Mouse (Mus musculus) intestine, embryonic 16.5 days (tissue): ENCODE data around the gene Pear1. TPM values are rescaled to one million over a fixed set of nuclear protein-coding genes. Genes with fewer than 3 reads are reported as not detected.

Experiments
- ATAC-seq: fragments of 200-750 bp; cut with Nextera tagmentation; 2 replicates; pipeline ENCODE4 v1.8.0; 2017; ENCODE audit warnings: moderate TSS enrichment, moderate library complexity
- H3K27ac ChIP-seq: fragments of 300-500 bp; sonication (generic); 2 replicates; pipeline ENCODE4 v1.5.1; 2014; ENCODE audit warnings: mild to moderate bottlenecking, low read length
- H3K27me3 ChIP-seq: fragments of 300-500 bp; sonication (generic); replicated peaks from 2 replicates; pipeline ENCODE4 v1.6.1; 2014; ENCODE audit warnings: low read length, control low read depth, mixed read lengths; ENCODE audit not compliant: control insufficient read depth, insufficient read depth
- H3K36me3 ChIP-seq: fragments of 300-500 bp; sonication (generic); 2 replicates; pipeline ENCODE4 v1.6.1; 2014; ENCODE audit warnings: low read length, control low read depth; ENCODE audit not compliant: control insufficient read depth, insufficient read depth
- H3K4me1 ChIP-seq: fragments of 300-500 bp; sonication (generic); 2 replicates; pipeline ENCODE4 v1.6.1; 2014; ENCODE audit warnings: low read length, control low read depth, mixed read lengths; ENCODE audit not compliant: control insufficient read depth, insufficient read depth
- H3K4me2 ChIP-seq: fragments of 300-500 bp; sonication (generic); 2 replicates; pipeline ENCODE4 v1.6.1; 2014; ENCODE audit warnings: low read depth, low read length, control low read depth
- H3K4me3 ChIP-seq: fragments of 300-500 bp; sonication (generic); 2 replicates; pipeline ENCODE4 v1.5.1; 2014; ENCODE audit warnings: mild to moderate bottlenecking, low read length
- H3K9ac ChIP-seq: fragments of 300-500 bp; sonication (generic); 2 replicates; pipeline ENCODE4 v1.6.1; 2014; ENCODE audit warnings: low read depth, low read length
- H3K9me3 ChIP-seq: fragments of 300-500 bp; sonication (generic); 2 replicates; pipeline ENCODE4 v1.6.1; 2016; ENCODE audit warnings: low read length, control low read depth; ENCODE audit not compliant: control insufficient read depth
- WGBS: fragments of 180-500 bp; shearing (Covaris S2); extraction: QIAGEN DNeasy Blood & Tissue Kit; methylation state at CpG from one replicate; pipeline ENCODE4 v1.1.7; 2014; 5-methylcytosine and 5-hydroxymethylcytosine counted together
- polyA plus RNA-seq: library from polyadenylated mRNA; unstranded; fragments of >200 nt; fragmentation: Nextera tagmentation; extraction: Ambion mirVana; gene quantifications from 2 replicates; pipeline ENCODE4 v1.2.1, GENCODE M21; 2015

Pear1 gene
- polyA plus RNA-seq, 1 experiment from 2014 or later = 22.2 TPM

GRCm38 (mm10) chr3:87795336-87796277 lies 28.5 kb downstream of the Pear1 start:
- Histone ChIP-seq H3K4me2 (peak overlapping the region; percentile 55), H3K4me3 (peak overlapping the region; percentile 35), H3K27ac (no peak overlapping the region), H3K9ac (0 out of 2 replicates have a peak overlapping the region, but pooled peaks have one; percentile 25), H3K27me3 (peaks cover 78% of the 10 kb centered on the region), H3K36me3 (no peaks in the 10 kb centered on the region), H3K4me1 (peaks cover 20% of the 10 kb centered on the region), H3K9me3 (no peaks in the 10 kb centered on the region)
- WGBS = 14% methylated on average over 33 of the region's 33 CpGs
- peak; percentile 49 for ATAC-seq

- Histone ChIP-seq H3K27me3 (peaks cover 78% of the 10 kb centered on the region), H3K4me1 (peaks cover 21% of the 10 kb centered on the region), H3K4me2 (peak within 1 kb of the TSS; percentile 55), H3K36me3 (no peaks in the 10 kb centered on the region), H3K9ac (0 out of 2 replicates have a peak within 1 kb of the TSS, but pooled peaks have one; percentile 25), H3K27ac (no peak within 1 kb of the TSS), H3K9me3 (no peaks in the 10 kb centered on the region), H3K4me3 (peak within 1 kb of the TSS; percentile 35)
- peak; percentile 61 for ATAC-seq
- WGBS = under 1% methylated on average over 38 of the region's 47 CpGs
These were observed 29.2 kb downstream of the Pear1 start, which contains the start of gene Ntrk1 for GRCm38 (mm10) chr3:87794922-87795325. Ntrk1 (minus strand) TSS chr3:87795162.

- Histone ChIP-seq H3K4me1 (peaks cover 17% of the 10 kb centered on the region), H3K36me3 (no peaks in the 10 kb centered on the region), H3K9me3 (no peaks in the 10 kb centered on the region), H3K9ac (no peak overlapping the region), H3K4me2 (no peak overlapping the region), H3K27me3 (peaks cover 33% of the 10 kb centered on the region), H3K4me3 (no peak overlapping the region), H3K27ac (no peak overlapping the region)
- no peak for ATAC-seq
- WGBS = 44% methylated on average over 5 of the region's 5 CpGs
These were observed 34.3 kb downstream of the Pear1 start for GRCm38 (mm10) chr3:87789768-87790167.

GRCm38 (mm10) chr3:87789248-87789647 lies 34.9 kb downstream of the Pear1 start:
- Histone ChIP-seq H3K27me3 (peaks cover 28% of the 10 kb centered on the region), H3K9ac (no peak overlapping the region), H3K4me2 (no peak overlapping the region), H3K9me3 (no peaks in the 10 kb centered on the region), H3K36me3 (no peaks in the 10 kb centered on the region), H3K4me1 (peaks cover 14% of the 10 kb centered on the region), H3K4me3 (no peak overlapping the region), H3K27ac (no peak overlapping the region)
- no peak for ATAC-seq
- 53% methylated on average over 1 of the region's 1 CpGs for WGBS

- 38% methylated on average over 4 of the region's 6 CpGs for WGBS
- no peaks in the 10 kb centered on the region for H3K36me3 ChIP-seq
- no peak overlapping the region for H3K4me3 ChIP-seq
- H3K9ac ChIP-seq = no peak overlapping the region
- H3K9me3 ChIP-seq = no peaks in the 10 kb centered on the region
- H3K27me3 ChIP-seq = no peaks in the 10 kb centered on the region
- no peak overlapping the region for H3K4me2 ChIP-seq
- ATAC-seq = peak; percentile 31; the same call in 1 of the 2 replicates
- peaks cover 14% of the 10 kb centered on the region for H3K4me1 ChIP-seq
- no peak overlapping the region for H3K27ac ChIP-seq
These were observed 38.4 kb downstream of the Pear1 start for GRCm38 (mm10) chr3:87785626-87786214.

GRCm38 (mm10) chr3:87785156-87785555 lies 39.0 kb downstream of the Pear1 start:
- no peak overlapping the region for H3K4me2 ChIP-seq
- no peak overlapping the region for H3K9ac ChIP-seq
- no peak for ATAC-seq
- H3K4me1 ChIP-seq = peaks cover 14% of the 10 kb centered on the region
- H3K36me3 ChIP-seq = no peaks in the 10 kb centered on the region
- no peak overlapping the region for H3K4me3 ChIP-seq
- WGBS = 65% methylated on average over 5 of the region's 5 CpGs
- H3K27ac ChIP-seq = no peak overlapping the region
- no peaks in the 10 kb centered on the region for H3K9me3 ChIP-seq
- no peaks in the 10 kb centered on the region for H3K27me3 ChIP-seq

GRCm38 (mm10) chr3:87783282-87784023 lies 40.7 kb downstream of the Pear1 start:
- no peak overlapping the region for H3K4me3 ChIP-seq
- no peak overlapping the region for H3K27ac ChIP-seq
- 82% methylated on average over 25 of the region's 25 CpGs for WGBS
- H3K9ac ChIP-seq = no peak overlapping the region
- peaks cover 6% of the 10 kb centered on the region; the same call in 1 of the 2 replicates for H3K4me1 ChIP-seq
- H3K36me3 ChIP-seq = no peaks in the 10 kb centered on the region
- H3K27me3 ChIP-seq = peaks cover 3% of the 10 kb centered on the region; the same call in 1 of the 2 replicates
- no peaks in the 10 kb centered on the region for H3K9me3 ChIP-seq
- ATAC-seq = no peak
- no peak overlapping the region for H3K4me2 ChIP-seq

GRCm38 (mm10) chr3:87779086-87779485 lies 45.0 kb downstream of the Pear1 start:
- no peak overlapping the region for H3K27ac ChIP-seq
- H3K4me1 ChIP-seq = no peaks in the 10 kb centered on the region
- 44% methylated on average over 2 of the region's 2 CpGs for WGBS
- peaks cover 13% of the 10 kb centered on the region; the same call in 1 of the 2 replicates for H3K27me3 ChIP-seq
- no peak overlapping the region for H3K4me2 ChIP-seq
- no peak for ATAC-seq
- H3K9ac ChIP-seq = peak overlapping the region; percentile 29; the same call in 1 of the 2 replicates
- no peaks in the 10 kb centered on the region for H3K36me3 ChIP-seq
- H3K9me3 ChIP-seq = no peaks in the 10 kb centered on the region
- no peak overlapping the region for H3K4me3 ChIP-seq

GRCm38 (mm10) chr3:87778283-87778682 lies 45.8 kb downstream of the Pear1 start:
- H3K9ac ChIP-seq = no peak overlapping the region
- no peaks in the 10 kb centered on the region for H3K4me1 ChIP-seq
- no peak for ATAC-seq

More at GRCm38 (mm10) chr3:87778283-87778682, 45.8 kb downstream of the Pear1 start:
- no peak overlapping the region for H3K27ac ChIP-seq
- no peak overlapping the region for H3K4me3 ChIP-seq
- no peaks in the 10 kb centered on the region for H3K36me3 ChIP-seq
- no peak overlapping the region for H3K4me2 ChIP-seq
- peaks cover 13% of the 10 kb centered on the region; the same call in 1 of the 2 replicates for H3K27me3 ChIP-seq
- H3K9me3 ChIP-seq = no peaks in the 10 kb centered on the region
- WGBS = 58% methylated on average over 23 of the region's 23 CpGs
